Mouse (Mus musculus) thymus, postnatal 0 days (tissue): Measurements from ENCODE around the gene Igsf9. TPM values are rescaled to one million over a fixed set of nuclear protein-coding genes. Genes with fewer than 3 reads are reported as not detected.
A peak's percentile ranks its signal among the peaks of the same experiment; 100 is the strongest.

Experiments
- DNase-seq: peaks from one replicate; pipeline ENCODE4 v3.0.0-alpha.2; 2015; ENCODE audit warnings: low spot score
- polyA plus RNA-seq: library from polyadenylated mRNA; unstranded; fragments of >200 nt; fragmentation: Nextera tagmentation; extraction: Ambion mirVana; gene quantifications from 2 replicates; pipeline ENCODE4 v1.2.1, GENCODE M21; 2015

Gene Igsf9
- polyA plus RNA-seq, 1 experiment from 2014 or later, result 2.4 TPM

GRCm38 (mm10) chr1:172514551-172515268, 33.1 kb downstream of the Igsf9 start:
- DNase-seq, result no peak

- DNase-seq, result no peak
Measured at GRCm38 (mm10) chr1:172515396-172515795, 33.8 kb downstream of the Igsf9 start.

- DNase-seq, result no peak
Measured at GRCm38 (mm10) chr1:172518013-172518412, 36.4 kb downstream of the Igsf9 start.

GRCm38 (mm10) chr1:172519644-172520043, 38.1 kb downstream of the Igsf9 start:
- DNase-seq, result no peak

- DNase-seq, result peak; percentile 93
Measured at GRCm38 (mm10) chr1:172520576-172521440, 39.2 kb downstream of the Igsf9 start, which contains the start of gene Cfap45. Gene Cfap45, plus strand, starts transcription at chr1:172520801.

- no peak for DNase-seq
Measured at GRCm38 (mm10) chr1:172522524-172522923, 40.9 kb downstream of the Igsf9 start.

- no peak for DNase-seq
Measured at GRCm38 (mm10) chr1:172523699-172524101, 42.1 kb downstream of the Igsf9 start.

GRCm38 (mm10) chr1:172525027-172525764, 43.6 kb downstream of the Igsf9 start:
- peak; percentile 35 for DNase-seq

- no peak for DNase-seq
Measured at GRCm38 (mm10) chr1:172525971-172526370, 44.4 kb downstream of the Igsf9 start.

GRCm38 (mm10) chr1:172526380-172527081, 44.9 kb downstream of the Igsf9 start:
- no peak for DNase-seq

- no peak for DNase-seq
Measured at GRCm38 (mm10) chr1:172527431-172527830, 45.8 kb downstream of the Igsf9 start.

GRCm38 (mm10) chr1:172528701-172529100, 47.1 kb downstream of the Igsf9 start:
- peak; percentile 84 for DNase-seq

GRCm38 (mm10) chr1:172530544-172531220, 49.1 kb downstream of the Igsf9 start:
- no peak for DNase-seq

- no peak for DNase-seq
Measured at GRCm38 (mm10) chr1:172532551-172532950, 51.0 kb downstream of the Igsf9 start.

GRCm38 (mm10) chr1:172535116-172535515, 53.5 kb downstream of the Igsf9 start:
- DNase-seq, result no peak

- no peak for DNase-seq
Measured at GRCm38 (mm10) chr1:172539827-172540226, 58.2 kb downstream of the Igsf9 start.

GRCm38 (mm10) chr1:172540283-172540820, 58.8 kb downstream of the Igsf9 start:
- no peak for DNase-seq

GRCm38 (mm10) chr1:172546062-172546461, 64.5 kb downstream of the Igsf9 start:
- no peak for DNase-seq
